Mouse (Mus musculus): Measurements from ENCODE around the gene Cfap299.

The Cfap299 gene

DNA sequence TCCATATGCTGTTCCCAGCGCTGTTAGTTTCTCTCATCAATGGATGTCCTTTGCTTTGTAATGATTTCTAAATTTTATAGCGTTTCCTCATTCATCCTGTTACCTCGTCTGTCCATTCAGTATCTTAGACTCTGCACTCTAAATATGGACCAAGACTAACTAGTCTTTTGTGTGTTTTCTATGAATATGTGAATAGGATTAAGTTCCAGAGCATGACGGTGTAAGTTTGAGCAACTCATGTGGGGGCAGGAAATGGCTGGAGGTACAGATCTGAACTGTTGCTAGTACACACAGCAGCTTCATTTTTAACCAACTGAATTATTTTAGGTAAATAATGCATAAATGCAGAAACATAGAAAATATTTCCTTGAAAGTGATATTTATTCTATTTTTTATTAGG, 51.3 kb downstream of the Cfap299 start:
- no peak for DNase-seq

DNA sequence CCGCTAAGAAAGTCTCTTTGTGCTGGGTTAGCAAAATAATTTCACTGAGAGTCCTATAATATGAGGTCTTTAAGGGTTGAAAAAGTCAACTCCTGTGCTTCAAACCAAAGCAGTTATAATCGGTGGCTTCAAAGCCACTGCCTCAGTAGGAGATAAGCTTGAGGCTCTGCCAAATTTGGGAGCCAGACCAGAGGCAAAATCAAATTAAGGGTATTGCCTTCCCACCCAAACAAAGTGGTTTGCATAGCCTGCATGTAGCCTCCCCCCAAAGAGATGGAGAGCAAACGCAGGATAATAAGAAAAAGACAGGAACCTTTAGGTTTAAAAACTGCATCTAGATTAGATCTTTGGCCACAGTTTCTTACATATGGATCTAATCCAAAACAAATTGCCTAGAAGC, 58.0 kb downstream of the Cfap299 start:
- DNase-seq = no peak

DNA sequence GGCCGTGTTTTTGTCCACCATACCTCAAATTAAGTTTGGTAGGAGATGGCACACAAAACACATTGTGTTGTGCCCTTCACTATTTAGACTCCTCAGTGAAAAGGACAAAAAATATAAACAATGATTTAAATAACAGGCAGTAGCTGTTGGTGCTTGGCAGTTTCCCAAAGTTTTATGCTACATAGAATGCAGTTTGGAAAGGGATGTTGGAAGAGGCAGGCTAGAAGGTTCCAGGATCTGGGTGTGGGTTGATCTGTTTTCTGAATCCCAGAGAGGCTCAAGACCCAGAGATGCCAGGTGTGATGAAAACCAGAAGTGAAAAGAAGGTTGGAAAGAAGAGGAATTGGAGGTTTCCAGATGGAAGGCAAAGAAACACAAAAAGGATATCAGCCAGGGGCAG, 73.1 kb downstream of the Cfap299 start:
- no peak for DNase-seq

DNA sequence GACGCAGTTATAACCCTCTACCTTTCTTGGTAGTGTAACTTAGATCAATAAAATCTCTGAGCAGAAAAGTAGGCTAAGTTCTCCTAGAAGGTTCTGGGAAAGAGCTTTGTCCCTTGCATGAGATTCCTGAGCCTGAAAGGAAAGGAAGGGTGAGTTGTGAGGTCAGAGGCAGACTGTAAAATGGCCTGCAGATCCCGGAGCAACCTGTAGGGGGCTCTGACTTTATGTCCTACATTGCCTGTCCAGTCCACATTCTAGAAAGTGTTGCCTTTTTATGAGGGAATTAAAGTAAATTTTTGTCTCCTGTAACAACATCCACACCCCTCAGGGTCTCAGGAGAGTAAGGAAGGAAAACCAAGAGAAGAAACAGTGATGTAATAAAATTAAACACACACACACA, 81.0 kb downstream of the Cfap299 start:
- DNase-seq = no peak

DNA sequence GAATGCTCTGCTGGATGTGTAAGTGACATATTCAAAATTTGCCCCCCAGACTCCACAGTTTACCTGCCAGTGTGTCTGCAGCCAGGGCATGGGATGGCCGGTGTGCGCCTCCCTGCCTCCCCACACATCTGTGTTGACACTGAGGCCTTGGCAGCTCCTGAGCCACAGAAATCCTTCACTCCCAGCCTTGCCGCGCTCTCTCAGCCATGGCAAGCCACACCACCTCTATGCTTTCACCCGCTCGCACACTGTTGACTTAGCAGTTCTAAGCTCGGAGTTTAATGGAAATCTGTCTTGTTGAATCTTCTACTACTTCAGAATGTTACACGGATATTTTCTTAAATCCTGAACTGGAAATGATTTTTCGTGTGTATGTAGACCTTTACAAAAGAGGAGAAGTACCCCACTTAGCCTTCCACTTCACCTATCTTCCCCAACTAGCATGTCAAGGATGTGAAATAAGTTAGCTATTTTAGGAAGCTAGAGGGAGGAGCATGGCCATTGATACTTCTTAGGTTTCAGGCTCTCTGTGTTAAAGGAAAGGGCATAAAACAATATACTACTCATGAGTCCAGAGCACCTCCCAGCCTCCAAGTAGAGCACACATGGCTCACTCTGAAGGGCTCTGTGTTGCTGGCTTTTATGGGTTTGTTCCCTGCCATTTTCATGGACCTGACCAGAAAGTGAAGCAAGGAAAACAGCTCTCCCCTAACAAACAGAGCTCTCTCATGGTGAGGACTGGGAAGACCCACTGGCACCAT, 87.5 kb downstream of the Cfap299 start:
- no peak for DNase-seq

DNA sequence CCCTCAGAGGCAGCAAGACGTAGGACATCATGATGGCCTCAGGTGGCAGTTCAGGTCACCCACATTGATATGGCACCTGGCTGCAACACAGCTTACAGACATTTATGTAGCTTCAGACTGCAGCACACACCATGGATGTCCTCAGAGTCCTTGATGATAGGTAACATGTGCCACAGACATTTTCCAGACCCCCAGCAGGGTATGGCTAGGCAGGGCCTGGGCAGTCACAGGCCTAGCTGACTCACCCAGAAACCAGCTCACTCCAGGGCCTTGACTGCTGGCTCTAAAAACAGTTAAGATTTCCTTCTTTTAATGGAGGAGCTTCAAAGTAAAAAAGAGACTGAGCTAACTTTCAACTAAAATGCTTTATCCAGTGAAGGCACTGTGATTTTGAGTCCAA, 95.9 kb downstream of the Cfap299 start:
- no peak for DNase-seq

DNA sequence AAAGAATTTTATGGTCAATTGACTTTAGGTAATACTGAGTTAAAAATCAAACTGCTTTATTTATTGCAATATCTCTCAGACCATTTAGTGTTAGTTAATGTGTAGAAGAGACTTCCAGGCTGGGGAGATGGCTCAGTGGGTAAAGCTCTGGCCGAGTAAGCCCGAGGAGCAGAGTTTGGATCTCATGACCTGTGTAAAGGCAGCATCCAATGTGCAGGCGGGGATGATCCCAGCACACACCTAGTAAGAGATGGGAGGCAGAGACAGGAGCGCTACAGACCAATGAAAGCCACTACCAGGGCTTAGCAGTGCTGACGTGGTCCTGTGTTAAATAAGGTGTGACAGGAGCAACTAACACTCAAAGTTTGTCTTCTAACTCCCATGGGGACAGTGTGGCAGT, 97.0 kb downstream of the Cfap299 start:
- no peak for DNase-seq

DNA sequence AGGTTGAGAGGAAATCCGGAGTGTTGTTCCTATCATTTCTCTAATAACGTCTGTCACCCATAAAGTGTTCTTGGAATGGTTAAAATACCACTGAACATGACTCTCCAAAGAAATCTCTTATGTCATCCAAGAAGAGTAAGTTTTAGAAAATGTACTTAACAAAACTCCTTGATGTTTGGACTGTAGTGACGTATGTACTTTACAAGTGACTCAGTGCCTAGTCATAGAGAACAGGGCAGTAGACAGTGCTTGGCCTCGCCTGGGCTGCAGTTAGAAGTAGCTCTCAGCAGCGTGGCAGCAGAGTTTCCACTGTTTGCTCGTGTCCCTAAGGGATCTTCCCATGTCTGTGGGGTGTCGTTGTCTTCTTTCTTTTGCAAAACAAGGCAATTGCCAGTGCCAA, 101.0 kb downstream of the Cfap299 start:
- no peak for DNase-seq

DNA sequence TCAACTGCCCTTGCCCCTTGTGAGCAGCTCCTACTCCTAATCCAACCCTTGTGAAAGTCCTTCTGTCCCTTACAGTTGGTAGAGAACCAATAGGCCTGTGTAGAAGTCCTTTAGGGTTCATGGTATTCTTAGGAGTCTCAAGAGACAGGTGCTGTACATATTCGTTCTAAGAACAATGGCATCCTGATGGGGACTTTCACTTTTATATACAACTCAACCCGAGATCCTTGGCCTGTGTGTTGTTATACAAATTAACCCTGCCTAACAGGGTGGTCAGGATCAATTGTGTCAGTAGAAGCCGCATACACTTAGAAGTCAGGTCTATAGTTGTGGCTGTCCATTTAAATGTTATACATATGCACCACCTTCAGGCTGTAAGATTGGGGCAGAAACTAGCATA, 109.6 kb downstream of the Cfap299 start:
- DNase-seq = no peak

DNA sequence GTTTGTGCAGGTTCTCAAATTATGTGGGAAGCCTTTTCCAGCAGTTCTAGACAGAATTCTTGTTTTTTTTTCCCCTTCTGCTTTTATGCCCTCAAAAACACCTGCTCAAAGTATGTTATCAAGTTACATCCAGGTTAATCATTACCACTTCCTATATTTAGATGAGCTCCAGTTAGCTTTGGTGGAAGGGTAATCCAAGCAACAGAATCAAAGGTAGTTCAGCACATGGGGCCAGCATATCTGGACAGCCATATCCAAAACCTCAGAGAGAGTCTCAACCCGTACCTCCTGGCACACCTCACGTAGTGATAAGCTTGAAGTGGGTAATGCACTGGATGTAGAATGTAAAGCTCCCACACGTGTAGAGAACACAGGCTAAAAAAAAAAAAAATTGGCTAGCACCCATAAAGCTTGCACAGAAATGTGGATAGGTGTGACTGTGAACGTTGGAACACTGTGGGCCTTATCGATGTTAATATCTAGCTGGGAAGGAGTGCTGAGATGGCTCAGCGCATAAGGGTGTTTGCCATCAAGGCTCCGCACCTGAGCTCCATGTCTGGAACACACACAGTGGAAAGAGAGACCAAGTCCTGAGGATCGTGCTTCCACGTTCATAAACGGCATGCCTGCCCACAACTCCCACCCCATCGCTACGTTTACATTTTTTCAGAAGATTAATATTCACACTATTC, 117.8 kb downstream of the Cfap299 start:
- DNase-seq = no peak

DNA sequence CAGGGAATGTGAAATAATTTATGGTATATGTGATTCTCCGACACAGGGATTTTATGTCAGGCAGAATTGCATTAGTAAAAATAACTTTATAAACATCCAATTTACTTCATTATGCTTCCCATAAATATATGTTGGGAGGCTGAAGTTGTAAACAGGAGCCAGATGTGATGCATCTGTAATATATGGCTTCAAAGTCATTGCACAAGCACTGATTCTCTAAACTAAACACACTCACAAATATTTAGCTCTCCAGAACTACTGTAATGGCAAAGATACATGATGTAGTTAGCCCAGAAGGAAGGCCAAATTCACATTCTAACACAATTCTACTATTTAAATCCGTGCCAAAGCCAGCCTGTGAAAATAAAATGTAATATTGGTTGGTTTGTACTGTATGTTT, 120.8 kb downstream of the Cfap299 start:
- DNase-seq = no peak

DNA sequence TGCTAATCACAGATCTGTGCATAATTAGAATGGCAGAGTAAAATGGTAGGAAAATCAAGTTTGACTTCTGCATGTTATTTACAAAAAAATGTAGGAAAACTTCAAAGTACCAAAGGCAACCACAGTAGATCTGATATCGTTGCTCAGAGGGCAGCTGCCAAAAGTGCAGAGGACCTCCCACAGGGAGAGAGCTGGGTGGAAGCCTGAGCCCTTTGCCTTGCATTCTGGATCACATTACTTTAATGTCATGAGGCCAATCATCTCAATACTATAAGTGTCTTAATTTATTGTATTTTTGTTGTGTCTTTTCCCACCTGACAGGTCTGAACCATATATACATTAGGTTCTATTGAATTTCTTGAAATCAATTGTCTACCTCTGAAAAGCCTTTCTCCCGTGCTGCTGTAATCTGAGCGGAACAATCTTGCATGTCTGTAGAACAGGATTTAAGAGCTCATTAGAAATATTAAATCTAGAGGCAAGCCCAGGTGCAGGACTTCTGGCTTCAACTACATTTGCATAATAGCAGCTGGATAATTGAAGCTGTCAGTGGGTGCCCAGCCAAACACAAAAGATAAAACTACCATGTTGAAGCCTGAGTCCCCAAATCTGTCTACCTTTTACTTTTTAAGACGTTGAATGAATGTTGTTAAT, 137.9 kb downstream of the Cfap299 start:
- no peak for DNase-seq

DNA sequence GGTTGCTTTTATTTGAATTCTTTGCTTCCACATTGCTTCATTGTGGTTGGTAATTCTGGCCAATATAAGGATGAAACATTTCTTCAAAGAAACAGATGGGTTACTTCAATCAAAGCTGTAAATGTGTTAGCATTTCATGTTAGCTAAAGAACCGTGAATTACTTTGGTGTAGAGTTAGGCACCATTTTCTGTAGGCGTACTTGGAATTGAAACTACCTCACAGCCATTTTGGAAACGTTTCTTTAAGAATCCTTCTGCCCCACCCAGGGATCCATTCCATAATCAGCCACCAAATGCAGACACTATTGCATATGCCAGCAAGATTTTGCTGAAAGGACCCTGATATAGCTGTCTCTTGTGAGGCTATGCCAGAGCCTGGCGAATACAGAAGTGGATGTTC, 140.9 kb downstream of the Cfap299 start:
- DNase-seq = no peak

DNA sequence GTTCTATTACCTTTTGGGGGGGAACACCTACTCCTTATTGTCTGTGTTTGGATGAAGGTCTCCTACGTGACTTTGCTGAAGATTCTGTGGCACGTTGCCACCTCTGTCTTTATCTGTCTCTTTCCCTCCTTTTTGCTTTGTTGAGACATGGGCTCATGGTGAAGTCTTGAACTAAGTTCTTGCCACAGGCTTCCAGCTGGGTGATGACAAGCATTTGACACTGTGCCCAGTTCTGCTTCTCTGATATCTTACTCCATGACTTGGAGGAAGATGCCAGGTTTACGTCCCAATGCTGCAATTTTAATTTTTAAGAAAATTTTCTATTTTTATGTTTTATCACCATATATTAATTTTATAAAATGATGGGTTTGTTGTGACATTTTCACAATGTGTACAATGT, 147.4 kb downstream of the Cfap299 start:
- no peak for DNase-seq

DNA sequence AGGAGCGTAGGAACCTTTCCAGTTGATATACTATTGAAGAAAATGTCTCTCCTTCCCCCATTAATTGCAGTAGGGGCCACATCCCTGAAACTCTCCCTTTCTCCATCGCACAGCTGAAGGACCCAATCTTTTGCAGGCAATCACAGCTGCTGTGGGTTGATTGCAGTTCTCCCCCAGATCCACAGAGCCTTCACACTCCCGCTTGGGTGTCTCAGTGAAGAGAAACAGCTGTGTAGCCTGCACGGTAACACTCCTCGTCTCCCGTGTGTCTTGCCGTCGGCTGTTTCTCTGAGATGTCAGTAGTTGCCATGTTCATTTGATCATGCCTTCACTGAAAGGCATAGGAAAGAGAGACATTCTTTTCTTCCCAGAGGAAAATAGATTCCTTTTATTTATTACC, 148.2 kb downstream of the Cfap299 start:
- no peak for DNase-seq

DNA sequence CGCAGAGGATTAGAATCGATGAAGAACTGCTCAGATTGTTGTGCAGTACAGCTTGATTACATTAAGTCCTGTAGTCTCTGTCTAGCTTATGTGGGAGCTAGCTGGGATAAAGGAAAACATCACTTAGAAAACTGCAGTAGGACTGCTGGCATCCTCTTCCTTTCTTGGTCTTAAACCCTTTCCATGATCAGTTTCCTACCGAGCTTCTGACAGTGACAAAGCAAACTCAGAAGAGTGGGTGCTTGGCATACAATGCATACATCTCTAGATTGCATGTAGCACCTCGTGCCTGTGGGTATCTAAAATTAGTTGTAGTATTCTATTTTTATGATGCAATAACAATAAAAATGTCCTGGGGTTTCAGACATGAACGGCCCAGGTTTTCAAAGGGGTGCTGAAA, 154.4 kb downstream of the Cfap299 start:
- DNase-seq = no peak

DNA sequence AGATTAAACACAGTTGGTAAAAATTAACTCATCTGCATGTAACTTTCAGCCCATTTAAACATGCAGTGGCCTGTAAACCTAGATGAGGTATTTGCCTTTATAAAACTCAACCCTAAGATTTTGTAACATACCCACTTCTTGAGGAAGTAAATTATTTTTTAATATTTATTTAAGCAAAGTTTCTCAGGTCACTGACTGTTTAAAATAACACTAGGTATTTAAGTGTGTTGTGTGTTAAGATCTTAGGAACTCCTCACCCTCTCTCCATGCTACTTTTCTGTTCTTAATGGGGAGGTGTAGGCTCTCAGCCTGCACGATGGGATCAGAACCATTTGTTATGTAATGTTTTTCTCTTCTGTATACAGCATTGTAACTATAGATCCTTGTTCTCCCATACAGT, 156.1 kb downstream of the Cfap299 start:
- DNase-seq = no peak

DNA sequence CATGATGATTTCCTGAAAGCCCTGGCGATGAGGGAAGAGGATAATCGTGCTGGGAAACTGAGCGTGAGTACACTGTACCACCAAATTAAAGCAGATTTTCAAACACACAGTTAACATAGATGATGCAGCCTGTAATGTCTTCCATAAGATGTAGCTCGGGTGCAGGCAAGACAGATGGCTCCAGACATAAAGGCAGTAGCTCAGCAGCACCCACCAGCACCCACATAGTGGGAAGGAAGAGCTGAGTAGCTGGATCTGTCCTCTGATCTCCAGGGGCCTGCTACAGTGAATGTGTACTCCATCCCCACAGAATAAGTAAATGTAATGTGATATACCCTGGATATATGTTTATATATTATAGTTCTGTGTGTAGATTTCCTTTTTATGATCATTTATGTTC, 169.2 kb downstream of the Cfap299 start:
- no peak for DNase-seq

DNA sequence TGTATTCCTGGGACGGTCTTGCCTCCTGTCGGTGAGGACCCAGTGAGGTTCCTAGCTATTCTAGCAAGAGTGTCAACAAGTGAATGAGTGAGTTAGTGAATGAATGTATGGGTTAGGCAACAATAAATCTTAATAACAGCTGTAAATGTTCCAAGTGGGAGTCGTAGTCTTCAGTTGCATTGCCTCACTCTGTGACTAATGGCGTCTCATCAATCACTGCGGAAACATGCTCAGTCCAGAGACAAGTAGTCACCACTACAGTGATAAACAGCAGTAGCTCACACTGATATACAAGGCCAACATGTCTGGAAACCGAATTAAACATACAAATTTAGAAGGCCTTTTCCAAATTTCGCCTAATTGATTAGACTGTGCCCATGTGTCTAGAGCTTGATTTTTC, 187.1 kb downstream of the Cfap299 start:
- DNase-seq = no peak

DNA sequence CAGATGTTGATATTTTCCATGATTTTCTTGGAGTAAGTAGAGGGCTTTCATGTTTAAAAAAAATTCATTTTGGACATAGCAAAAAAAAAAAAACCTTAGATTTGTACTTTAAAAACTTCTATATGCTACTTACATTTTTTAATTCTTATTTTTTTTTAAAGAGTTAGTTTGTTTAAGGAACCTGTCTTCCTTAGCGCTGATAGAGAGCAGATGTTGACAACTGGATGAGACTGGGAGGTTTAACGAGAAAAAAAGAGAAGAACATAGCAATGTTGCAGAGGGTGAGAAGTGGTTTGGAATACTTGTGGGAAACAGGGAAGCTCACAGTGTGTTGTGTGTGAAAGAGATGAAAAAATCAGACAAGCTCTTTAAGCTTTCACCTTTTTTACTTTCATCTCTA, 191.0 kb downstream of the Cfap299 start:
- no peak for DNase-seq

DNA sequence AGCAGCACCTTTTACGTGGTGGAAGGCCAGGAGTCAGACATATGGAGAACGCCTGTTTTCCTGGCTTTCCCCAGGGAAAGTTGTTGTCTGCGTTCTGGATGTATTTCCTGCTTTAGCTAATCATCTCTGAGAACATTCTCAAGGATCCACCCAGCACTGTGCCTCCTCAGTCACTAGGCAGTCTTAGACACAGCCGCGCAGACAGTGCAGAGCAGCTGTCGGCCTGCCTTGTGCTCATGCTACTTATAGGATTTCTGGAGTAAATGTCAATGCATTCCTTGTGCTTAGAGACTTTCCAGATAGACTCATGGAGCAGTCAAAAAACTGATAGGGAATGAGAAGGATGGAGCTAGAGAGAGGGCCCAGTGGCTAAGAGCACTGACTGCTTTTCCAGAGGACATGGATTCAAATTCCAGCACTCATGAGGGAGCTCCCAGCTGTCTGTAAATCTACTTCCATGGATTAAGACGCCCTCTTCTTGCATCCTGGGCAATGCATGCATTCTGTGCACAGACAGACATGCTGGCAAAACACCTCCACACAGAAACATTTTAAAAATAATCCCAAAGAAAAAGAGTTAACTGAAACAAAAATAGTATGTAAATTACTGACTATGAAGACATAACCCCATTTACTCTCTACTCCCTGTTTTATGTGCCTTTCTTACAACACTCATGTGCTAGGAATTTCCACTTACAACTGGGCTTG, 193.3 kb downstream of the Cfap299 start:
- no peak for DNase-seq

DNA sequence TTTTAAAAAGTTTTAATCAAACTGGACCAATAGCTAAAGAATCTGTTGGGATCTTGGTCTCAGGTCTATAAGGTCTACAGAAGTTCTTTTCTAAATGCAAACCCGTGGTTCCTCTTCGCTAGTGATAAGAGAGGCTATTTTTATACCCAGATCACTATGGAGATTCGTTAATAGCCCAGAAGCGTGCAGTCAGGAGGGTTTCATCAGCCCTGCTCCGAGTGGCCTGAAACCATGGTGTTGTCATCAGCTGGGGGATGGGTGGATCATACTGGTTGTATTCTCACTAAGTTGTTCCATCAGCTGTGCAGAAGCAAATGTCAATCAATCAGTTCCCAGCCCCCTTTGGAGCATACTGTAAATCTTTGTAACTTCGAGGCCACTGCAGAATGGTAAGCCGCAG, 193.9 kb downstream of the Cfap299 start:
- DNase-seq = no peak

DNA sequence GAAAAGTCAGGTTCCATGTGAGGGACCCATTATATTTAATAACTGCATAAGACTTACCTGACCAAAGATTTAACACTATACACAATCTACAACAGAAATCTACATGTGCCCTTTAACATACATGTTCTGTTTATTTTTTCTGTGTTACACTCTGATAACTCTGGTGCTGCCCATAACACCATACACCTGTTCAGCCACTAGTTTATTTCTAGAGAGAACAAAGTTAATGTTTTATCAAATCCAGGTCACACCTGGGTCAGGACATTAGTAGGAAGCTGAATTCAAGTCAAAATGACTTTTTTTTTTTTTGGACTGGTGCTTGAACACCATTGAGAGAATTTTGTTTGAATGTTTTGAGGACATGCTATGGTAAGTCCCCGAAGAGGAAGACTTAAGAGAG, 194.7 kb downstream of the Cfap299 start:
- no peak for DNase-seq

DNA sequence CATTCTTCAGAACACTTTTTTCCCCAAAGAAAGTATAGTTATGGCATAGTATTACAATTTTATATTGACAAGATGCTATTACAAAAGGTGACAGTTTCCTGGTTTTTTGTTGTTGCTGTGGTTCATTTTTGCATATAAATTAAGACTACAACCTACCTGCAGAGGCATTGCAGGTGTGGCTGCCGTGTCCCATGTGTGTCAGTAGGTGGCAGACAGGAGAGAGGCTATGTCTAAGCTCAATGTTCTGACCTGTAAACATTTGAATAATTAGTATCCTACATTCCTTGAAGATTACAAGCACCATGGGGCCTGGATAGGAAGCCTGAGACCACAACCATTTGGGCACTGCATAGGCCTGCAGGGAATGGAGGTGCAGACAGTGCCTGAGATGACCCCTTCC, 212.2 kb downstream of the Cfap299 start:
- DNase-seq = no peak

All from B cell, adult 2 months (primary cell).